Mouse (Mus musculus): Measurements from ENCODE around the gene Hsd3b5.
"Not testable (repeated sequence)": the region's sequence is repeated elsewhere in the genome, so short reads cannot be mapped to it uniquely, and the experiment has no call there.

- TF ChIP-seq CTCF, POLR2A (IDR thresholded peaks at IDR 0.05; ENCODE audit: extremely low read depth, insufficient read depth, low read length): not testable (repeated sequence)
Measured at GRCm38 (mm10) chr3:98582622-98583021, 47.4 kb downstream of the Hsd3b5 start.
